Mouse (Mus musculus) CH12.LX (cell line): ENCODE measurements around the gene Usp5.

Experiments used
- BHLHE40 ChIP-seq: IDR thresholded peaks from 2 replicates; pipeline ENCODE4 v1.6.1; 2011; ENCODE audit warnings: mild to moderate bottlenecking, low read depth, low read length, improper control_type of control experiment
- CTCF ChIP-seq, 2 experiments: IDR thresholded peaks in 1 of 2; conservative IDR thresholded peaks in 1 of 2; 2 replicates each; pipeline ENCODE4 v1.5.1; 2011 to 2012; ENCODE audit warnings: low read depth in 2 of 2, low read length in 2 of 2, improper control_type of control experiment in 1 of 2, inconsistent platforms in 1 of 2, mild to moderate bottlenecking in 1 of 2, moderate library complexity in 1 of 2
- EP300 ChIP-seq: IDR thresholded peaks from 2 replicates; pipeline ENCODE4 v1.6.1; 2011; ENCODE audit warnings: low read length, improper control_type of control experiment
- GABPA ChIP-seq: IDR thresholded peaks from 2 replicates; pipeline ENCODE4 v1.6.1; 2012; ENCODE audit warnings: low read depth, low read length, improper control_type of control experiment, inconsistent platforms; ENCODE audit not compliant: insufficient replicate concordance
- MAFK ChIP-seq: IDR thresholded peaks from 2 replicates; pipeline ENCODE4 v1.6.1; 2011; ENCODE audit warnings: low read length, improper control_type of control experiment; ENCODE audit not compliant: insufficient replicate concordance
- MAX ChIP-seq: IDR thresholded peaks from 2 replicates; pipeline ENCODE4 v1.6.1; 2011; ENCODE audit warnings: low read length, improper control_type of control experiment
- POLR2A ChIP-seq: IDR thresholded peaks from 2 replicates; pipeline ENCODE4 v1.6.1; 2011; ENCODE audit warnings: low read depth, mild to moderate bottlenecking, improper control_type of control experiment, low read length
- RAD21 ChIP-seq: IDR thresholded peaks from 2 replicates; pipeline ENCODE4 v1.6.1; 2011; ENCODE audit warnings: low read depth, mild to moderate bottlenecking, low read length, improper control_type of control experiment, moderate library complexity
- RCOR1 ChIP-seq: conservative IDR thresholded peaks from 2 replicates; pipeline ENCODE4 v1.6.1; 2012; ENCODE audit warnings: low read depth, mild to moderate bottlenecking, inconsistent platforms, low read length, improper control_type of control experiment
- SMC3 ChIP-seq: IDR thresholded peaks from 2 replicates; pipeline ENCODE4 v1.6.1; 2011; ENCODE audit warnings: low read depth, low read length, improper control_type of control experiment
- USF1 ChIP-seq: IDR thresholded peaks from 2 replicates; pipeline ENCODE4 v1.6.1; 2014; ENCODE audit warnings: low read depth, mild to moderate bottlenecking, inconsistent platforms, low read length, improper control_type of control experiment
- ZMIZ1 ChIP-seq: IDR thresholded peaks from 2 replicates; pipeline ENCODE4 v1.6.1; 2012; ENCODE audit warnings: low read depth, mild to moderate bottlenecking, inconsistent platforms, low read length, improper control_type of control experiment

- no peak for TF ChIP-seq ZMIZ1
- no peak for TF ChIP-seq MAX
- TF ChIP-seq RCOR1: no peak
- no peak for TF ChIP-seq POLR2A
- no peak for TF ChIP-seq SMC3
- no peak for TF ChIP-seq GABPA
- no peak for TF ChIP-seq MAFK
- TF ChIP-seq EP300: no peak
- no peak for TF ChIP-seq CTCF (conservative IDR thresholded peaks at IDR 0.05 in 1 of 2, IDR thresholded peaks at IDR 0.05 in 1 of 2; ENCODE audit: low read depth in 2 of 2, low read length in 2 of 2)
- TF ChIP-seq BHLHE40: no peak
- TF ChIP-seq USF1: no peak
- TF ChIP-seq RAD21: no peak
Measured at GRCm38 (mm10) chr6:124770013-124770412, 59.3 kb downstream of the Usp5 start.
